Mouse (Mus musculus) intestine, postnatal 0 days (tissue): ENCODE data around the gene Tmem150a. TPM values are rescaled to one million over a fixed set of nuclear protein-coding genes. Genes with fewer than 3 reads are reported as not detected.

Source experiments
- ATAC-seq: fragments of 200-750 bp; cut with Nextera tagmentation; 2 replicates; pipeline ENCODE4 v1.8.0; 2017; ENCODE audit warnings: mild to moderate bottlenecking, moderate TSS enrichment, moderate library complexity
- H3K27ac ChIP-seq: fragments of 300-500 bp; sonication (generic); 2 replicates; pipeline ENCODE4 v1.5.1; 2014; ENCODE audit warnings: mild to moderate bottlenecking, low read depth, low read length, moderate library complexity
- H3K27me3 ChIP-seq: fragments of 300-500 bp; sonication (generic); replicated peaks from 2 replicates; pipeline ENCODE4 v1.6.1; 2014; ENCODE audit warnings: low read length, mixed read lengths; ENCODE audit not compliant: control insufficient read depth, insufficient read depth
- H3K36me3 ChIP-seq: fragments of 300-500 bp; sonication (generic); 2 replicates; pipeline ENCODE4 v1.6.1; 2014; ENCODE audit warnings: mild to moderate bottlenecking, moderate library complexity; ENCODE audit not compliant: control insufficient read depth, insufficient read depth
- H3K4me1 ChIP-seq: fragments of 300-500 bp; sonication (generic); replicated peaks from 2 replicates; pipeline ENCODE4 v1.6.1; 2014; ENCODE audit warnings: antibody characterized with exemption, low read length, mixed read lengths; ENCODE audit not compliant: control insufficient read depth, insufficient read depth
- H3K4me2 ChIP-seq: fragments of 300-500 bp; sonication (generic); replicated peaks from 2 replicates; pipeline ENCODE4 v1.6.1; 2014; ENCODE audit warnings: low read depth, mild to moderate bottlenecking, moderate library complexity
- H3K4me3 ChIP-seq: fragments of 300-500 bp; sonication (generic); 2 replicates; pipeline ENCODE4 v1.5.1; 2014; ENCODE audit warnings: low read depth, low read length
- H3K9ac ChIP-seq: fragments of 300-500 bp; sonication (generic); 2 replicates; pipeline ENCODE4 v1.6.1; 2014; ENCODE audit warnings: mild to moderate bottlenecking, low read depth, low read length
- H3K9me3 ChIP-seq: fragments of 300-500 bp; sonication (generic); 2 replicates; pipeline ENCODE4 v1.6.1; 2016; ENCODE audit warnings: mixed run types; ENCODE audit not compliant: control insufficient read depth
- CTCF ChIP-seq: sonication (generic); IDR thresholded peaks from 2 replicates; pipeline ENCODE4 v1.5.1; 2016; ENCODE audit warnings: low read depth, mild to moderate bottlenecking, control low read depth, antibody characterized with exemption, moderate library complexity
- WGBS: fragments of 180-500 bp; shearing (Covaris S2); extraction: QIAGEN DNeasy Blood & Tissue Kit; methylation state at CpG from one replicate; pipeline ENCODE4 v1.1.7; 2014; 5-methylcytosine and 5-hydroxymethylcytosine counted together
- polyA plus RNA-seq: library from polyadenylated mRNA; unstranded; fragments of >200 nt; fragmentation: Nextera tagmentation; extraction: Ambion mirVana; gene quantifications from 2 replicates; pipeline ENCODE4 v1.2.1, GENCODE M21; 2015

Gene Tmem150a
- polyA plus RNA-seq, 1 experiment from 2014 or later: 12.4 TPM

GRCm38 (mm10) chr6:72357164-72358079 is 2.2 kb downstream of the Tmem150a start:
- H3K27ac ChIP-seq: no peak overlapping the region
- no peak for TF ChIP-seq CTCF
- no peak for ATAC-seq

GRCm38 (mm10) chr6:72358086-72358764 is 3.0 kb downstream of the Tmem150a start:
- Histone ChIP-seq H3K9ac (no peak overlapping the region), H3K4me1 (peaks cover 8% of the 10 kb centered on the region; the same call in 1 of the 2 replicates), H3K9me3 (no peaks in the 10 kb centered on the region), H3K27ac (no peak overlapping the region), H3K4me2 (no peak overlapping the region), H3K36me3 (peaks cover 16% of the 10 kb centered on the region; the same call in 1 of the 2 replicates), H3K27me3 (no peaks in the 10 kb centered on the region), H3K4me3 (no peak overlapping the region)
- TF ChIP-seq CTCF: no peak
- WGBS: 76% methylated on average over 10 of the region's 10 CpGs
- ATAC-seq: no peak

More at GRCm38 (mm10) chr6:72357164-72358079, 2.2 kb downstream of the Tmem150a start:
- 40% methylated on average over 5 of the region's 5 CpGs for WGBS
- Histone ChIP-seq H3K36me3 (peaks cover 16% of the 10 kb centered on the region; the same call in 1 of the 2 replicates), H3K4me1 (peaks cover 8% of the 10 kb centered on the region; the same call in 1 of the 2 replicates), H3K4me3 (no peak overlapping the region), H3K27me3 (no peaks in the 10 kb centered on the region), H3K4me2 (no peak overlapping the region), H3K9me3 (no peaks in the 10 kb centered on the region), H3K9ac (no peak overlapping the region)

GRCm38 (mm10) chr6:72359343-72359742 is 4.1 kb downstream of the Tmem150a start:
- Histone ChIP-seq H3K9ac (no peak overlapping the region), H3K4me3 (no peak overlapping the region), H3K4me2 (no peak overlapping the region), H3K4me1 (peaks cover 8% of the 10 kb centered on the region; the same call in 1 of the 2 replicates), H3K36me3 (peaks cover 16% of the 10 kb centered on the region; the same call in 1 of the 2 replicates), H3K27me3 (no peaks in the 10 kb centered on the region), H3K27ac (no peak overlapping the region), H3K9me3 (no peaks in the 10 kb centered on the region)
- no peak for ATAC-seq
- 66% methylated on average over 2 of the region's 2 CpGs for WGBS
- no peak for TF ChIP-seq CTCF

GRCm38 (mm10) chr6:72359891-72360598 is 4.8 kb downstream of the Tmem150a start:
- peaks cover 5% of the 10 kb centered on the region; the same call in 1 of the 2 replicates for H3K4me1 ChIP-seq
- no peak for ATAC-seq
- TF ChIP-seq CTCF: no peak
- H3K9me3 ChIP-seq: no peaks in the 10 kb centered on the region
- peak overlapping the region; percentile 86 for H3K4me2 ChIP-seq
- H3K36me3 ChIP-seq: peaks cover 16% of the 10 kb centered on the region; the same call in 1 of the 2 replicates
- no peaks in the 10 kb centered on the region for H3K27me3 ChIP-seq
- 47% methylated on average over 11 of the region's 11 CpGs for WGBS
- peak overlapping the region; percentile 36 for H3K27ac ChIP-seq
- H3K4me3 ChIP-seq: no peak overlapping the region
- H3K9ac ChIP-seq: no peak overlapping the region

- peaks cover 16% of the 10 kb centered on the region; the same call in 1 of the 2 replicates for H3K36me3 ChIP-seq
- ATAC-seq: no peak
- 33% methylated on average over 7 of the region's 7 CpGs for WGBS
- no peaks in the 10 kb centered on the region for H3K27me3 ChIP-seq
- peak overlapping the region; percentile 36 for H3K27ac ChIP-seq
- H3K4me2 ChIP-seq: peak overlapping the region; percentile 86
- H3K9ac ChIP-seq: no peak overlapping the region
- H3K4me1 ChIP-seq: peaks cover 5% of the 10 kb centered on the region; the same call in 1 of the 2 replicates
- no peak for TF ChIP-seq CTCF
- no peak overlapping the region for H3K4me3 ChIP-seq
- H3K9me3 ChIP-seq: no peaks in the 10 kb centered on the region
Measured at GRCm38 (mm10) chr6:72360599-72360935, 5.3 kb downstream of the Tmem150a start.
